Comparison of ENCODE assay signal across 8 mouse cellular contexts in the genomic region with DNA sequence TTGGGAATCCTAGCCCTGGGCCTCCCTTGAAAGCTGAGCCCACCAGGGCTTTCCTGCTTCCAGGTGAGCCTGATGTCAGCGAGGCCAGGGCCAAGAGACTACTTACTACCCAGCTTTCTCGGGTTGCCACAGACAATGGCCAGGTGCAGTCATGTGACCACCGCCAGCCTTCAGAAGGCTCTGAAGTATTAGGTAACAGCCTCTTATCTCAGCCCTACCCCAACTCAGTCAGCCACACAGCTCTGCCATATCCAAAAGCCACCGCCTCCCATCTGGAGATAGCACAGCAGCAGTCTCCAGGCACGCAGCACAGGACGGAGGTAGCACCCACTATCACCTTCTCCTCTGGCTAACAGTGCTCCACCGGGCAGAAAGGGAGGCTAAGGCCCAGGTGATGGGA. TPM values are rescaled to one million over a fixed set of nuclear protein-coding genes. Genes with fewer than 3 reads are reported as not detected.
DNase-seq lines count a peak whose midpoint lies in the region; ATAC-seq and TF ChIP-seq lines count a peak whose summit lies in the region.

No protein-coding gene starts in this region.

- no peak overlapping the region for H3K9ac ChIP-seq in CH12.LX (ENCODE audit: insufficient read depth, low read depth)
- no peak overlapping the region for H3K9ac ChIP-seq in hindbrain, embryonic 11.5 days (ENCODE audit: low read depth, low read length)
- H3K9ac ChIP-seq in lung, postnatal 0 days (replicated peaks; ENCODE audit: low read depth), result no peak overlapping the region

- no peak overlapping the region for H3K4me2 ChIP-seq in CH12.LX (ENCODE audit: insufficient read depth, low read depth, poor library complexity, severe bottlenecking)
- 0 out of 2 replicates have a peak overlapping the region, but pooled peaks have one; percentile 3 for H3K4me2 ChIP-seq in hindbrain, embryonic 11.5 days (replicated peaks; ENCODE audit: low read depth, low read length)
- peak overlapping the region; percentile 22 for H3K4me2 ChIP-seq in lung, postnatal 0 days (replicated peaks; ENCODE audit: low read depth, low read length)

- dilution Hi-C loops in CH12.LX (cut with MboI; ENCODE audit: extremely low pct_ligation_motif_present, extremely low pct_unique_long_range_greater_than_20kb, low sequenced_read_pairs), result no loop called here

- in situ Hi-C loops in CH12.LX (cut with MboI; ENCODE audit: low pct_ligation_motif_present, low pct_unique_long_range_greater_than_20kb, low sequenced_read_pairs), result loop anchor here (5.0 kb wide), 2 partner anchors 33 to 68 kb away; no protein-coding TSS in a partner anchor

- no peaks in the 10 kb centered on the region for H3K9me3 ChIP-seq in CH12.LX (replicated peaks; ENCODE audit: low read length)
- H3K9me3 ChIP-seq in hindbrain, embryonic 11.5 days (ENCODE audit: control insufficient read depth, low read length), result no peaks in the 10 kb centered on the region
- no peaks in the 10 kb centered on the region for H3K9me3 ChIP-seq in lung, postnatal 0 days (ENCODE audit: low read length)

- TF ChIP-seq POLR2A in CH12.LX (IDR thresholded peaks at IDR 0.05; ENCODE audit: low read depth, low read length), result no peak

- H3K4me1 ChIP-seq in CH12.LX (ENCODE audit: control insufficient read depth in 1 of 2, insufficient read depth in 2 of 2), result peaks cover 8 to 53% of the 10 kb centered on the region in 2 experiments
- H3K4me1 ChIP-seq in hindbrain, embryonic 11.5 days (replicated peaks; ENCODE audit: control insufficient read depth, insufficient read depth, low read length), result peaks cover 3% of the 10 kb centered on the region
- peaks cover 5% of the 10 kb centered on the region; the same call in 1 of the 2 replicates for H3K4me1 ChIP-seq in lung, postnatal 0 days (ENCODE audit: insufficient read depth, low read depth, low read length)

- TF ChIP-seq EP300 in CH12.LX (IDR thresholded peaks at IDR 0.05; ENCODE audit: low read length), result no peak
- no peak for TF ChIP-seq EP300 in lung, postnatal 0 days (IDR thresholded peaks at IDR 0.05)

- no peak for TF ChIP-seq CTCF in CH12.LX (conservative IDR thresholded peaks at IDR 0.05 in 1 of 2, IDR thresholded peaks at IDR 0.05 in 1 of 2; ENCODE audit: low read depth in 2 of 2, low read length in 2 of 2)
- TF ChIP-seq CTCF in lung, postnatal 0 days (IDR thresholded peaks at IDR 0.05), result no peak

- no peak for TF ChIP-seq RAD21 in CH12.LX (IDR thresholded peaks at IDR 0.05; ENCODE audit: low read depth, low read length)

- WGBS in hindbrain, embryonic 11.5 days, result 75% methylated on average over 7 of the region's 7 CpGs
- 51% methylated on average over 7 of the region's 7 CpGs for WGBS in lung, postnatal 0 days

- peaks cover 38 to 62% of the 10 kb centered on the region in 2 experiments for H3K36me3 ChIP-seq in CH12.LX (replicated peaks in 1 of 2; ENCODE audit: control insufficient read depth in 1 of 2, insufficient read depth in 1 of 2, low read length in 1 of 2)
- H3K36me3 ChIP-seq in hindbrain, embryonic 11.5 days (ENCODE audit: control insufficient read depth, insufficient read depth, low read length), result peaks cover 2% of the 10 kb centered on the region
- no peaks in the 10 kb centered on the region for H3K36me3 ChIP-seq in lung, postnatal 0 days (ENCODE audit: insufficient read depth, low read length)

- no peaks in the 10 kb centered on the region for H3K27me3 ChIP-seq in CH12.LX (replicated peaks)
- H3K27me3 ChIP-seq in hindbrain, embryonic 11.5 days (ENCODE audit: control insufficient read depth, insufficient read depth, low read length), result no peaks in the 10 kb centered on the region
- H3K27me3 ChIP-seq in lung, postnatal 0 days (replicated peaks; ENCODE audit: insufficient read depth, low read length), result no peaks in the 10 kb centered on the region; the same call in 1 of the 2 replicates

- ATAC-seq in hindbrain, embryonic 11.5 days (ENCODE audit: low FRiP score), result no peak
- peak; percentile 52 for ATAC-seq in lung, postnatal 0 days
- no peak for ATAC-seq in frontal cortex, adult (ENCODE audit: low TSS enrichment)
- ATAC-seq in cerebellum, adult (ENCODE audit: insufficient number of reproducible peaks, low FRiP score, low TSS enrichment), result no peak

- peak; percentile 4 for DNase-seq in cerebellum, adult 11-12 months
- DNase-seq in cerebellum, adult 11 months, result no peak
- no peak for DNase-seq in CH12.LX (ENCODE audit: extremely low read depth)
- no peak for DNase-seq in hindbrain, embryonic 11.5 days (ENCODE audit: low spot score)
- peak; percentile 85 for DNase-seq in lung, postnatal 0 days (ENCODE audit: low spot score)
- DNase-seq in gastrocnemius, postnatal 4 days (ENCODE audit: low spot score in 2 of 2), result no peak

- H3K27ac ChIP-seq in CH12.LX (ENCODE audit: insufficient read depth, low read depth), result no peak overlapping the region
- no peak overlapping the region for H3K27ac ChIP-seq in hindbrain, embryonic 11.5 days (ENCODE audit: low read depth, low read length)
- H3K27ac ChIP-seq in lung, postnatal 0 days (ENCODE audit: low read length), result peak overlapping the region; percentile 22; the same call in 1 of the 2 replicates

- peaks cover 48% of the 10 kb centered on the region for H3K79me2 ChIP-seq in CH12.LX (replicated peaks; ENCODE audit: control insufficient read depth, extremely low read depth, insufficient read depth, poor library complexity, severe bottlenecking)

- no peak overlapping the region for H3K4me3 ChIP-seq in CH12.LX (replicated peaks in 1 of 3; ENCODE audit: low read depth in 2 of 3, low read length in 2 of 3, poor library complexity in 1 of 3)
- H3K4me3 ChIP-seq in hindbrain, embryonic 11.5 days (ENCODE audit: low read depth, low read length), result no peak overlapping the region
- H3K4me3 ChIP-seq in lung, postnatal 0 days (ENCODE audit: low read depth, low read length), result no peak overlapping the region

TF ChIP-seq in CH12.LX, 34 proteins besides CTCF, POLR2A, EP300 and RAD21:
- no peak for TF ChIP-seq JUND (conservative IDR thresholded peaks at IDR 0.05; ENCODE audit: low read depth, low read length)
- no peak for TF ChIP-seq POLR2AphosphoS2 (IDR thresholded peaks at IDR 0.05; ENCODE audit: low read depth, low read length)
- peak; percentile 32; the same call in 1 of the 2 replicates for TF ChIP-seq USF1 (IDR thresholded peaks at IDR 0.05; ENCODE audit: low read depth, low read length)

RNA-seq across cellular contexts. Expression of a gene that starts 3.5 kb away (rescaled TPM):
- 24.9 and 25.9 TPM in 2 replicates for total RNA-seq in CH12.LX (2012; rRNA removed)
- 19.3 and 20.3 TPM in 2 replicates for total RNA-seq in CH12.LX (2014; rRNA removed)
- 30.1 and 32.7 TPM in 2 replicates for polyA plus RNA-seq in CH12.LX (2012; ENCODE audit: insufficient read length, low read depth)
- 11.6 and 14.1 TPM in 2 replicates for polyA plus RNA-seq in hindbrain, embryonic 11.5 days (2014; fragmentation: Nextera tagmentation; extraction: Ambion mirVana)
- 6.9 and 7.4 TPM in 2 replicates for polyA plus RNA-seq in lung, postnatal 0 days (2015; fragmentation: Nextera tagmentation; extraction: Ambion mirVana)
- total RNA-seq in gastrocnemius, postnatal 4 days (2021), result 10 to 100 TPM; 51.1 to 57.3 TPM

RNA-seq across cellular contexts. Expression of a gene that starts 58.1 kb away (rescaled TPM):
- total RNA-seq in CH12.LX (2012; rRNA removed), result 43.2 and 49.9 TPM in 2 replicates
- total RNA-seq in CH12.LX (2014; rRNA removed), result 68.6 and 77.5 TPM in 2 replicates
- 64.5 and 68.5 TPM in 2 replicates for polyA plus RNA-seq in CH12.LX (2012; ENCODE audit: insufficient read length, low read depth)
- polyA plus RNA-seq in hindbrain, embryonic 11.5 days (2014; fragmentation: Nextera tagmentation; extraction: Ambion mirVana), result 59.9 and 63.6 TPM in 2 replicates
- 16.4 and 20.5 TPM in 2 replicates for polyA plus RNA-seq in lung, postnatal 0 days (2015; fragmentation: Nextera tagmentation; extraction: Ambion mirVana)
- total RNA-seq in gastrocnemius, postnatal 4 days (2021), result 10 to 100 TPM; 41.5 to 45.7 TPM

Comparison
In these comparisons a context has a peak if more than half of its experiments do, and no peak if none do; other contexts are left out.
1. DNase-seq: peak in cerebellum, adult 11-12 months (single experiment) and lung, postnatal 0 days (single experiment); none in cerebellum, adult 11 months (single experiment), CH12.LX (single experiment), hindbrain, embryonic 11.5 days (single experiment) and gastrocnemius, postnatal 4 days (0 of 2).